Mouse (Mus musculus) yolk sac, embryonic 10.5 days (tissue): Measurements from ENCODE around the gene Mybpc3.

Experiments used
- DNase-seq: peaks from one replicate; pipeline ENCODE4 v3.0.0-alpha.2; 2017; ENCODE audit warnings: low spot score

Mybpc3 gene

DNA sequence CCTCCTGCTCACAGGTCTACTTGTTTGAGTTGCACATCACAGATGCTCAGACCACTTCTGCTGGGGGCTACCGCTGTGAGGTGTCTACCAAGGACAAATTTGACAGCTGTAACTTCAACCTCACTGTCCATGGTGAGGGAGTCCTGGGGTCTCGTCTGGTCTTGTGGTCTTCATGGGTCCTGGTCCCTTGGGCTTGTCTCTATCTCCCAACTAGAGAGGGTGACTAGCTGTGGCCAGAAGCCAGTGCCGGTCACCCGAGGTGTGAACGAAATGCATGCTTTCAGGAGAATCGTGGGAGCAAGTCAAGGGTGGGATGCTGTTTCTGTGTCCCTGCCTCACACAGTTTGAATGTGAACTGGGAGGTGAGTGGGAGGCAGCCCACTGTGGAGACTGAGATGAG is 3.1 kb downstream of the Mybpc3 start:
- no peak for DNase-seq

DNA sequence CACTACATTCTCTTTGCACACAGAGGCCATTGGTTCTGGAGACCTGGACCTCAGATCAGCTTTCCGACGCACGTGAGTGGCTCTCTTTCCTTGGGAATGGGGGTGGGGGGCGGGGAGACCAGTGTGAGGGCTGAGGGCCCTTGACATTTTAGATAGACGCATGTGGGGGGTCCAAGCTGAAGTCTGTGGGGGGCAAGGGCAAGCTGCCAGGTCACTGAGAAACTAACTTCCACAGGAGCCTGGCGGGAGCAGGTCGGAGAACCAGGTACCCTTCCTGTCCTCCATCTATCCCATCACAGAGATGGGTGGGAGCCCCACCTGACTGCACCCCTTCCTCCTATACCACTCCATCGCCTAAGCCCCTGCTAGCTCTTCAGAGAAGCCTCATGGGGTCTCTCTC is 3.6 kb downstream of the Mybpc3 start:
- DNase-seq, result no peak

- DNase-seq, result no peak
Observed at GRCm38 (mm10) chr2:91123521-91123920, 5.6 kb downstream of the Mybpc3 start.

DNA sequence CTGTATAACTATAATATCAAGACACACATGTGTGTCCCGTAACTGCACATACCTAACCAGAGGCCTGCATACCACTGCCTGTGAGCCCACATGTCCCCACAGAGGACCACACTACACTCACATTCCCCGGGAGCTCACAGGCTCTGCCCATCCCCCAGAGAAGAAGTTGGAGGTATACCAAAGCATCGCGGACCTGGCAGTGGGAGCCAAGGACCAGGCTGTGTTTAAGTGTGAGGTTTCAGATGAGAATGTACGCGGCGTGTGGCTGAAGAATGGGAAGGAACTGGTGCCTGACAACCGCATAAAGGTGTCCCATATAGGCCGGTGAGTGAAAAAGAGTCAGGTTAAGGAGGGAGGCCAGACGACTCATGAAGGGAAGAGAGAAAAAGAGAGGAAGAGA is 7.2 kb downstream of the Mybpc3 start:
- DNase-seq, result no peak

GRCm38 (mm10) chr2:91128761-91129160 is 10.8 kb downstream of the Mybpc3 start:
- no peak for DNase-seq

DNA sequence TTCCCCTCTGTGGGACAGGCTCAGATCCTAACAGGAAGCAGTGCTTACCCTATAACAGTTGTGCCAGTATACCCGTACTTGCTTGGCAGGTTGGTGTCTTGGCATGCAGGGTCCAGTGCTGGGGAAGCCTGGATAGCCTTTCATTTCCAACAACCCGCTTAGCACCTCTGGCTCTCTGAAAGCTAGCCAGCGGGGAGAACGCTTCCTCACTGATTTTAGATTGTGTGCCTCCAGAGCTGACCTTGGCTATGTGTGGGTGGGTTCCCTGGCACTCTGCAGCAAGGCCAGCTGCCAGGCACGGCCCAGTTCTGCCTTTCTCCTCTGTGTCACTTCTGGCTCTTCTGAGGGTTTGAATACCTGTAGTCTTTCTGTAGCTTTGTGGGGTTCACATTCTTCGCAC is 12.2 kb downstream of the Mybpc3 start:
- no peak for DNase-seq

- no peak for DNase-seq
Observed at GRCm38 (mm10) chr2:91131251-91131650, 13.3 kb downstream of the Mybpc3 start.

DNA sequence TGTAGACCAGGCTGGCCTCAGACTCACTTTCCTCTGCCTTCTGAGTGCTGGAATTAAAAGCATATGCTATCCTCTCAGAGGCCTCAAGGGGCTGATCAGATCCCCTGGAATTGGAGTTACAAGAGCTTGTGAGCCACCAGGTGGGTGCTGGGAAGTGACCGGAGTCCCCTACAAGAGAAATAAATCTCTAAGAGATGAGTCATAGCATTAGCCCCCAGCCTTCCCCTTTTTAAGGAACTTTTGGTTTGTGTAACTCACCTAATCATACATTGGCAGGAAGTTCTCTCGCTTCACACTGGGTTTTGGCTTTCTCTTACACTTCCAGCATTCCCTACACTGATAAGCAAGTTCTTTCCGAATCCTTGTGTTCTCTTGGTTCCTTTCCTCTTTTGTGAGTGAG is 14.1 kb downstream of the Mybpc3 start:
- no peak for DNase-seq

GRCm38 (mm10) chr2:91136513-91137412 is 18.8 kb downstream of the Mybpc3 start:
- DNase-seq, result no peak

DNA sequence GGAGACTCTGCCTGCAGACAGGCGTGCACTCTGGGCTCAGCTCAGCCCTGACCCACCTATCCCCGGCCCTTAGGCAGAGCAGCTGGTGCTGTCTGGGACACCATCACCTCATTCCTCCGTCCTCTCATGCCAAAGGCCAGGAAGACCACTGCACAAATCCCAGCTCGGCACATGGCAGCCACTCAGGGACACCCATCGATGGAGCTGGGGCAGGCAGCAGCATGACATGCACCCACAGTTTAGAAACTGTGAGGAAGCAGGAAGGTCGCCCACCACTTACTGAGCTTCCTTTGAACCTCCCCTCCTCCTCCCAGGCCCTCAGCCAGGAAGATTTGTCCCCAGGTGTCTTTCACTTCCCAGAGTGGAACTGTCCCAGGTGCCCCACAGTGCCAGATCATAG is 19.5 kb downstream of the Mybpc3 start:
- no peak for DNase-seq

- DNase-seq, result no peak
Observed at GRCm38 (mm10) chr2:91139311-91139710, 21.4 kb downstream of the Mybpc3 start.

- no peak for DNase-seq
Observed at GRCm38 (mm10) chr2:91139764-91140163, 21.8 kb downstream of the Mybpc3 start.

GRCm38 (mm10) chr2:91142920-91143319 is 25.0 kb downstream of the Mybpc3 start:
- no peak for DNase-seq

DNA sequence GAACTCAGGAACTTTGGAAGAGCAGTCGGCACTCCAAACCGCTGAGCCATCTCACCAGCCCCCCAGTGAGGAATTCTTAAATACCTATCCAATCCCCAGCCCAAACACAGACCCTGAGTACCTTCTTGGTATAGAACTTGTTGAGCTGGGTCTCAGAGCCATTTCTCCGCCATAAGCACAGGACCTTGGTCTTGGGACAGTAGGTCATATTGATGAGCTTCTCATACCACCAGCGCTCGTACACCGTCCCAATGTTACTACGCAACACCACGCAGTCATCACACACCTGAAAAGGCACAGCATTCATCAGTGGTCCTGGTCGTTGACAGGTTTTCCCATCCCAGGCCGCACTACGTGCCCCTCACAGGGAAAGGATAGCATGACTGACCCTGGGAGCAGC is 25.5 kb downstream of the Mybpc3 start:
- DNase-seq, result no peak

DNA sequence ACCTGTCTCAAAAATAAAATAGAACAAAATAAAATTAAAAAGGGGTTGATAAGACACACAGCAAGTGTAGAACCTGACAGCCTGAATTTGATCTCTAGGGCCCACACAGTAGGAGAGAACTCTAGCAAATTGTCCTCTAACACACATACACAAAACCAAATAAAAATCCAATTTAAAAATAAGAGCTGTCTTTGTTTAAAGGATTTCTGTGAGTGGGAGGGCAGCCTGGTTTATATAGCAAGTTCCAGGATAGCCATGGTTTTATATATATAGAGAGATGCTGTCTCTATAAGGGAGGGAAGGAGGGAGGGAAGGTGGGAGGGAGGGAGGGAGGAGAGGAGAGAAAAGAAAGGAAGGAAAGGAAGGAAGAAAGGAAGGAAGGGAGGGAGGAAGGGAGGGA is 30.2 kb downstream of the Mybpc3 start:
- DNase-seq, result no peak

GRCm38 (mm10) chr2:91151331-91151730 is 33.4 kb downstream of the Mybpc3 start:
- DNase-seq, result no peak

DNA sequence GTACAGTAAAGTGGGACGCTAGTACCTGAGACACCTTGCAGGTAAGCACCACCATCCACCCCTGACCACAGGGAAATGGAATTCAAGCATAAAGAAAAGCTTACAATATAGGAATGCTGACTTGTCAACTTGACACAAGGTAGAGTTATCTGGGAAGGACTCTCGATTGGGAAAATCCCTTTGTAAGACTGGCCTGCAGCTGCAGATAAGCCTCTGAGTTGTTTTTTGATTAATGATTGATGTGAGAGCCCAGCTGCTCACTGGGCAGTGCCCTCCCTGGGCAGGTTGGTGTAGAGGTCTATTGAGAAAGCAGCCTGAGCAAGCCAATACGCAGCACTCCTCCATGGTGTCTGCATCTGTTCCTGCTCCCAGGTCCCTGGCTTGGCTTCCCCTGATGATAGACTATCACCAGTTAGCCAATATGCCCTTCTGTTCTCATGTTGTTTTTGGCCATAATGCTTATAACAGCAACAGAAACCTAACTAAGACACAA is 35.0 kb downstream of the Mybpc3 start:
- DNase-seq, result no peak

DNA sequence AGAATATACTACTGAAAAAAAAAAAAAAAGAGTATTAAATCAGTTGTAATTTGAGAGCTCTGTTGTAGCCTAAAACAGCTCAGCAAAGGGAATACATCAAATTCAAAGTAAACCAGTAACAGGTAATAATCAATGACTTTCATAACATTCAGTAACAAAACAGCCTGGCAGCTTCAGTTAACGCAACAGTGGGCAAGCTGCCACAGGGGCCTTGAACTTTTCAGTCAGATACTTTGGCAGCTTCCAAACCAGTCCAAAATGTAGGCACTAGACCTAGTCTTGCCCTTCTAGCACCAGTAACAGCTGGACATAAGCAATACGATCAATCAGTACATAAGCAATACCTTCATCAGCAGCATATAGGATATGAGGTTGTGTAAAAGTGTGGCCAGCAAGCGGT is 36.1 kb downstream of the Mybpc3 start:
- no peak for DNase-seq

GRCm38 (mm10) chr2:91157002-91157752 is 39.2 kb downstream of the Mybpc3 start:
- DNase-seq, result no peak

GRCm38 (mm10) chr2:91160591-91160990 is 42.6 kb downstream of the Mybpc3 start:
- no peak for DNase-seq

GRCm38 (mm10) chr2:91162952-91163351 is 45.0 kb downstream of the Mybpc3 start:
- no peak for DNase-seq

DNA sequence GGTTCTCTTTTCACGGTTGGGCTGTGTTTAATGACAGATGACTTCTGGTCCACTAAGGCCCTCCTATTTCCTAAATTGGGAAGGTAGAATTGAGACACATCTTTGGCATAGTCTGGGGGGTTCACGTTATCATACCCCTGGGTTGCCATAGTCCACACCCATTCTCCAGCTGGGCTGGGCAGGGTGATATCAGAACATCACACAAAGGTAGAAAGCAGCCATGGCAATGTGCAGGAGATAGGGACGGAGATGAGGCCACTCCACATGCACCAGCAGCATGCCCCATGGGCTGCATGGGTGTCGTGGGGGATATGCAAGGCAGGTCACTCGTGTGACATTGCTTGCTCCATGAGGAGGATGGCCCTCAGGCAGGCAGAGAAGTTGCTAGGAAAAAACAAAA is 45.6 kb downstream of the Mybpc3 start:
- DNase-seq, result no peak

DNA sequence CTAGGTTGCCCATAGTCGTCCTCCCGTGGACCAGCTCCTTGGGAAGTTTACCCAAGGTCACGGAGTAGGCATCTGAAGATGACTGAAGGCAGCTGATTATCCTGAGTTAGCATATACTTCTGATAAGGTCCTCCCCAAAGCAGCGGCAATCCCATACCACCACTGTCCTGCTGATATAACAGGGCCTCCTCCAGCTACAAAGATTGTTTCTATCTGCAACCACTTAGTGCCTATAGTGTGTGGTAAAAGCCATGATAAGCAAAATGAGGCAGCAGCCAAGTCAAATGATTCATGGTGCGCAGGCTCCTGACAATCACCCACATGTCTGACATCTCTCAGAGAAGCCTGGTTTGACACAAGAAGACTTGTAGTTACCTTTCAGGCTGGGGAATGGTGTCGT is 47.0 kb downstream of the Mybpc3 start:
- DNase-seq, result no peak
